Mouse (Mus musculus): Measurements from ENCODE around the gene Il1r1. TPM values are rescaled to one million over a fixed set of nuclear protein-coding genes. Genes with fewer than 3 reads are reported as not detected.

Gene Il1r1
- total RNA-seq, 4 experiments from 2014 or later: 1.3 to 3.0 (median 2.0) TPM

DNA sequence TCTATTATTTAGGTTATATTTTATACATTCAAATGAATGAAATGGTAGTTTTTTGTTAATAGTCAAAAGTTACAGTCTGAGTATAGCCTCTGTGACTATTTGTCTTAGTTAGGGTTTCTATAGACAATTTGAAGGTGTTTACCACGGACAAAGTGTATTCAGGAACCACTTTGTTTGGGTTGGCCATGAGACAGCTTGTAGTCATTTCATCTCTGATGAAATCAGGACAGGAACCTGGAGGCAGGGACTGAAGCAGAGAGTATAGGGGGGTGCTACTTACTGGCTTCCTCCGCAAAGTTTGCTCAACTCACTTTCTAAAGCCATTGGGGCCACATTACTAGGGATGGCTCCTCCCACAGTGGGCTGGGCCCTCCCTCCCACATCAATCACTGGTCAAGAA is 86.7 kb downstream of the Il1r1 start:
- DNase-seq (ENCODE audit: low spot score in 2 of 2): no peak

DNA sequence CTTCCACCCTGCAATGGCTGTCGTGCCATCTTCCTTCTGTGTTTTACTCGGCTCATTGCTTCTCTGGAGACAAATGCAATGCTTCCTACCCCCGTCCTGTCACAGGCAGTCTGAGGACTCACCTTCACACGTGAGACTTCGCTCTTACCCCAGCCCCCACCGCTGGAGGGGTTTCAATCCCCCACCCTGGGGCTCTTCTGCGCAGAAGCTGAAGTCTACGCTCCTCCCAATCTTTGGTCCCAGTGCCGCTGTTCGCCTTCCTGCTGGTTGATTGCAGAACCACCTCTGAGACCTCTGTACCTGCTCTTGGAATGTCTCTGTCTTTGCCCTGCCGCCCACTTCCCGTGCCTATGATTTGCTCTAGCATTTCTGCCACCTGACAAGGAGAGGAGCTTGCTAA is 89.1 kb downstream of the Il1r1 start:
- no peak for DNase-seq (ENCODE audit: low spot score in 2 of 2)

DNA sequence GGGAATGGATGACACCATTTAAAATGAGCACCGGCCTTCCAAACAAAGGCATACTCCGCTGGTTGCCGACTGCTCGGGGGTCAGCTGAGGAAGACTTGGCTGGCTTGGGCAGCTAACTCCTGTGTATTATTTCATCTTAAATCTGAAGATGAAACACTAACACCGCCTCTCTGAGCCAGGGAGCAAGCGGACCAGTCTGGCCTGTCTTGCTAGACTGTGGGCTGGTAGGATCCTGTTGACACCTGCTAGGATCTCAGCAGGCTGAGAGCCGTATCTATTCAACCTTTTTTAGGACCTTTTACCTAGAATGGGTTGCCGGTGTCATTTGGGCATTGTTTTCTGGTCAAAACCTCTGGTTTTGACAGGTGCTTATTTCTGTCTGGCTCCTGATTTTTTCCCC is 92.8 kb downstream of the Il1r1 start:
- no peak for DNase-seq (ENCODE audit: low spot score in 2 of 2)

- DNase-seq (ENCODE audit: low spot score in 2 of 2): no peak
Observed at GRCm38 (mm10) chr1:40321824-40322223, 96.9 kb downstream of the Il1r1 start.

GRCm38 (mm10) chr1:40322543-40322942 is 97.7 kb downstream of the Il1r1 start:
- no peak for DNase-seq (ENCODE audit: low spot score in 2 of 2)

GRCm38 (mm10) chr1:40324457-40324856 is 99.6 kb downstream of the Il1r1 start, which contains the start of gene Il1rl2:
Gene Il1rl2 (plus strand): TSS chr1:40324610.
- DNase-seq (ENCODE audit: low spot score in 2 of 2): no peak

- DNase-seq (ENCODE audit: low spot score in 2 of 2): no peak
Observed at GRCm38 (mm10) chr1:40324955-40325702, 100.2 kb downstream of the Il1r1 start.

DNA sequence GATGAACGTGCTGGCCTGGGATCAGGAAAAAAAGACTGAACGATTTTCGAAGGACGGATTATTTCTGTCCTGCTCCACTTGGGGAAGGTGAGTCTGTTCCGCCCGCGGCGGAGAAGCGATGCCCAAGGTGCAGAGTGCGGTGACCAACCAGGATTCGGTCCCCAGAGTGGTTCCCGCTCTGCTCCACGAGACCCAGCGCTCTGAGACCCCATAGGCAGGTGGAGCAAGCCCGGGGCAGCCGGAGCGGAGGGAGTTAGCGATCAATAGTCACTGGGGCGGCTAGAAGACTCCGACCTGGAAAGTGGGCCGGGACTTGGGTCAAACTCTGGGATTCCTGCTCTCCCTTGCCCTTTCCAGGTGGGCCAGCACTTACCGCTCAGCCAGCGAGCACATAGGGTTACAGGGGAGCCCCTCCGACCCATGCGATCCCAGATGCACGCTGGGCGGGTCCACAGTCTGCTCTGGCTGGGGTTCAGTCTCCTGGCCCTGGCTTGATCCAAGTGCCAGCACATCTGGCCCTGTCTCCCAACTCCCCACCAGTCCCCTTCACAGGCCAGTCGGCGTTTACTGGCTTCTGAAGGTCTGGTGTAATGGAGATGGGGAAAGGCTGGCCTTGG is 100.9 kb downstream of the Il1r1 start:
- peak in 1 of 2 experiments; percentile 4 for DNase-seq (ENCODE audit: low spot score in 2 of 2)

DNA sequence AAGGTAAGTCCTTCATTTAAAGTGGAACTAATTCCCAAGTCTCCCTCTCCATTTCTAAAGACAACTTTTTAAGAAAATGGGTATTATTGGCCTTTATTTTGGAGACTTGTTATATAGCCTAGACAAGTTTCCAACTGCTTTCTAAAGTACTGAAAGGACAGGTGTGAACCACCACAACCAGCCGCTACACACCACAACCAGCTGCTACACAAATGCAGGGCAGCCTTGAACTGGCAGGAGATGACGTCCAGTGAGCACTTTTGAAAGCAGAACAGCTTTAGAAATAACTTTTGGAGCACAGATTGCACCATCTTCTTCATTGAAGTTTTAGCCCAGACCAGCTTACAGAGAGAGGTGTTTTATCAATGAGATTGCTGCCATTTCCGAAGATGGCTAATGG is 102.7 kb downstream of the Il1r1 start:
- no peak for DNase-seq (ENCODE audit: low spot score in 2 of 2)

DNA sequence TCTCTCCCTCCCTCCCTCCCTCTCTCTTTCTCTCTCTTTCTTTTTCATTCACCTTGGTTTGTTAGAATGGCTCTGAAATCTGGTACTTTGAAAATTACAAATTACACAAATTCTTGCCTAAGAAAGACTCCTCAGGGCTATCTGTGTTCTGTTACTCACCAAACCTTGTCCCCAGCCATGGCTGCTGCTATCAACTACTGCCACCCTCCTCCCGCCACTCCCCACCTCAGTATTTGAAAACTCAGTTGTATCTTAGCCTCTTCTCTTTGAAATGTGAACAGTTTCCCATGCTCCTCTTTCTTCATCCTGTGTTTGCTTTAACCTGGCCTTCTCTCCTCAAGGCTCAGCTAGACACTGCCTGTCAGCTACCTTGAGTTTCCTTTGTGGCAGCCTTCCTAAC is 104.6 kb downstream of the Il1r1 start:
- no peak for DNase-seq (ENCODE audit: low spot score in 2 of 2)

DNA sequence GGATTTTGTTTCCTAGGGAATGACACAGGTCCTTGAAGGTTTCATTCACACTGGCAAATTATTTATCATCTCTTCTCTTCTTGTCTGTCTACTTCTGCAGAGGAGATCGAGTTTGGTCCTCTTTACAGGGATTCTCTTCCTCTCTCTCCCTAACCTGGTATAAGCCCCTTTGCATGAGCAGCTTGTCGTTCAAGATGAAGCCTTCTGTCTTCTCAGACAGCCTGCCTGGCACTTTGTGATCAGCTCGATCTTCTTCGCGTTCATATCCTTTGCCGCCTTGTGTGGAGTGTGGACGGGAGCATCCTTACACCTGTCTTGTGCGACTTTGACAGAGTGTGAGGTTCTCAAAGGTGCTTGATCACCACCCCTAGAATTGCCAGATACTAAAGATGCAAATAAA is 105.3 kb downstream of the Il1r1 start:
- no peak for DNase-seq (ENCODE audit: low spot score in 2 of 2)

- DNase-seq (ENCODE audit: low spot score in 2 of 2): no peak
Observed at GRCm38 (mm10) chr1:40339346-40339745, 114.5 kb downstream of the Il1r1 start.

DNA sequence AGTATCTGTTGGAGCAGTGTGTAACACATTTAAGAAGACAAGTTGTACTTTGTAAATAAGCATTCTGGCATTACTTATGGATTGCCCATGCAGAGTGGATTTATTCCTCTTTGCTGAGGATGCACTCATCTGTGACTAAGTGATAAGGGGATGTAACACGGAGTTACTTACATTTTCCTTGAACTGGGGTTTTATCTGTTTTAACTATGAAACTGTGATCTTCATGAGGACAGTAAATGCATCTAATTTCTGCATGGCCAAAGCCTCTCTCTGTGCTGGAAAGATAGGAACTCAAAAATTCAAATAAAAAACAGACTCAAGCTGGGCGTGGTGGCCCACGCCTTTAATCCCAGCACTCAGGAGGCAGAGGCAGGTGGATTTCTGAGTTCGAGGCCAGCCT is 115.2 kb downstream of the Il1r1 start:
- no peak for DNase-seq (ENCODE audit: low spot score in 2 of 2)

GRCm38 (mm10) chr1:40352158-40352903 is 127.5 kb downstream of the Il1r1 start:
- DNase-seq (ENCODE audit: low spot score in 2 of 2): no peak

- DNase-seq (ENCODE audit: low spot score in 2 of 2): no peak
Observed at GRCm38 (mm10) chr1:40352904-40353286, 128.0 kb downstream of the Il1r1 start.

- DNase-seq (ENCODE audit: low spot score in 2 of 2): no peak
Observed at GRCm38 (mm10) chr1:40354665-40355064, 129.8 kb downstream of the Il1r1 start.

- DNase-seq (ENCODE audit: low spot score in 2 of 2): no peak
Observed at GRCm38 (mm10) chr1:40355431-40355843, 130.6 kb downstream of the Il1r1 start.

DNA sequence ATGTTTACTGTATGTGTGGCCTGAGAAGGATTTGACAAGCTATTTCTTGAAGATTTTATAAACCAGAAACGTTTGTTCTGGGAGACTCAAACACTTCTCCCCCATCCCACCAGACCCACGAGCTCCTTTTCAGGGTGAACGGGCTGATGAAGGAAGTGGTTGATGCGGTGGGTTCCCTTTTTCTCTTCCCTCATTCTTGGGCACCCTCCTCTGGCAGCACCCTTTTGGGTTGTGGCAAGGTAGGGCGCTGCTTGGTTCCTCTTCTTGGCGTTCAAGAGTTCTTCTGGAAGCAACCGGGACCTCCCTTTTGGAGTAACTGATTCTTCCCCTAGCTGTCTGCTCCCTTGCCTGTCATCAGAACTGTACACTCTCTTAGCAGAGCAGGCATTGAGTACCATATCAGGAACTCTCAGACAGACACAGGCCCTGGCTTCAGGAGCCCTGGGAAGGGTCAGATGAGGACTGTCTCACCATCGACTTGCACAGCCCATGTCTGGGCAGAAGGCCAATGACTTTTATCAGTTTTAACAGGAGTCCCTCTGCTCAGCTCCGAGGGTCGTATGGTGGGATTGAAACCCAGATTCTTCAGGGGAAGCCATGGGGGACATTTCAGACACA is 131.1 kb downstream of the Il1r1 start:
- DNase-seq (ENCODE audit: low spot score in 2 of 2): no peak

DNA sequence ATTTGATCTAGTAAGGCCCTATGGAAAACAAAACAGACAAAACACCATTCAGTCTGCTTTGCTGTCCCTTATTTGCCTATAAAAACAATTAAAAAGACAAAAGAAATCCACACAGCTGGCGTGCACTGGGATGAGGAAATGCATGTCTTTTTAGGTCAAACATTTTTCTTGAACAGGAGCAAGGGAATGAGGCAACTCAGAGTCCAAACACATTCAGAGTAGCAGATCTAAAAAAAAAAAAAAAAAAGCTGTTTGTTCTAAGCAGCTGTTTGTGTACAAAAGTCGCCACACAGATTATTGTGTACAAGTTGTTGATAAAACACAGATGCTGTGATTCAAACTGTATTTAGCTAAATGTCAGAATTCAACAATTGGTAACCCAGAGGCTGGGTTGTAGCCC is 133.0 kb downstream of the Il1r1 start:
- no peak for DNase-seq (ENCODE audit: low spot score in 2 of 2)

DNA sequence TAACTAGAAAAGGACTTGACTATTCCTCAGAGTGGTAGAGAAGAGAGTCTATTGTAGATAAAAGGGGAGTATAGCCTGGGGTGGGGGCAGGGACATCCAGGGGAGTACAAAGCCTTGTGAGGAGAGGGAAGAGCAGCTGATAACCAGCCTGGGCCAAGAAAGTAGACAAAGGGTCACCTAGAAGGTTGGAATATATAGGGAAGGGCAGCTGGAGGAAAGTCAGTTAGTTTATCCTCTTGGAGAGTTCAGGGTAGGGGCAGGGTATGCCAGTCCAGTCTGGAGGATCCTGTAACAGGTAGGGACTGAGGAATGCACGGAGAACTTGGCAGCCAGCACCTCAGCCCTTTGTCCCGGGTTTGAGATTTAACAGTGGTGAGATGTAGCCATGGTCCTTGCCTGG is 133.5 kb downstream of the Il1r1 start:
- DNase-seq (ENCODE audit: low spot score in 2 of 2): no peak

DNA sequence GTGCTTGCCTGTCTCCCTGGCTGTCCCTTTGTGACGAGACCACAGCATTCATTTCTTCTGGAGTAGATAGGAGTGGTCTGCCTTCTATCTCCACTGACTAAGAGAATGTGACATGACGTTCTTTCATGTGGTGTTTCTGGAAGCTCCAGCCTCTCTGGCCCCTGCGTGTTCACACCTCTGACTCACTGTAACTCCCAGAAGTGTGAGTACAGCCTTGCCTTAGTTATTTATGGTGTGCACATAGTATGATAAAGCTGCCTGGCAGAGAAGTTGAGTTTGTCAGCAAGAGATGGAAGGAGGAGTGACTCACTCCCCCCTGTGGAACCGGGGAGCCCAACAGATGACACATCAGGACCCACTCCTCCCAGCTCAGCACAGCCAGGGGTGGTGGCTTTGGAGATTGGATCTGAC is 133.9 kb downstream of the Il1r1 start:
- DNase-seq (ENCODE audit: low spot score in 2 of 2): no peak

GRCm38 (mm10) chr1:40359731-40360130 is 134.9 kb downstream of the Il1r1 start:
- DNase-seq (ENCODE audit: low spot score in 2 of 2): no peak

Data from gastrocnemius, adult 8-10 months (tissue).